Mouse (Mus musculus) granulocyte monocyte progenitor cell, adult 5-6 weeks (primary cell): ENCODE measurements at regions not wholly inside any gene's neighbourhood (a gene's known extent, or its start where the extent isn't known, plus 50 kb on each side); places are given as distances from the start of the nearest gene placed in this dataset.
"Not testable (repeated sequence)": the region's sequence is repeated elsewhere in the genome, so short reads cannot be mapped to it uniquely, and the experiment has no call there.

Source experiments
- ATAC-seq: replicated peaks from 2 replicates; pipeline ENCODE4 v1.8.0; 2016; ENCODE audit warnings: mild to moderate bottlenecking, moderate TSS enrichment, inconsistent platforms; ENCODE audit not compliant: poor library complexity, severe bottlenecking

- ATAC-seq = peak; percentile 48; the same call in 1 of the 2 replicates
These were observed 1275.8 kb downstream of the Rpia start for GRCm38 (mm10) chr6:69516226-69516625.

GRCm38 (mm10) chr6:69507995-69508394, 1284.0 kb downstream of the Rpia start:
- ATAC-seq = no peak

- not testable (repeated sequence) for ATAC-seq
These were observed 1292.0 kb downstream of the Rpia start for GRCm38 (mm10) chr6:69500056-69500455.
